Mouse (Mus musculus) thymus, adult 2 months (tissue): ENCODE results near the gene Gm5148.

Experiments
- CTCF ChIP-seq: fragments of 200-500 bp; IDR thresholded peaks from 2 replicates; pipeline ENCODE4 v1.5.1; 2012; ENCODE audit warnings: mild to moderate bottlenecking, control low read depth, low read length, moderate library complexity, borderline replicate concordance; ENCODE audit not compliant: control insufficient read depth, poor library complexity, insufficient read depth; ENCODE audit errors: extremely low read depth
- POLR2A ChIP-seq: fragments of 200-500 bp; IDR thresholded peaks from 2 replicates; pipeline ENCODE4 v1.6.1; 2012; ENCODE audit warnings: mild to moderate bottlenecking, low read length, control low read depth, moderate library complexity; ENCODE audit not compliant: control insufficient read depth, poor library complexity, insufficient read depth; ENCODE audit errors: extremely low read depth

- TF ChIP-seq CTCF (no peak), POLR2A (no peak)
Observed at GRCm38 (mm10) chr3:37769268-37769756, 45.0 kb upstream of the Gm5148 start.
